Mouse (Mus musculus) midbrain, postnatal 0 days (tissue): ENCODE measurements around the gene Myh10. TPM values are rescaled to one million over a fixed set of nuclear protein-coding genes. Genes with fewer than 3 reads are reported as not detected.

ENCODE experiments used
- ATAC-seq: fragments of 200-750 bp; cut with Nextera tagmentation; 2 replicates; pipeline ENCODE4 v1.8.0; 2017; ENCODE audit warnings: moderate number of reproducible peaks, mild to moderate bottlenecking, moderate TSS enrichment, moderate library complexity; ENCODE audit not compliant: low FRiP score
- DNase-seq: peaks from one replicate; pipeline ENCODE4 v3.0.0-alpha.2; 2015; ENCODE audit warnings: low spot score
- H3K27ac ChIP-seq: fragments of 300-500 bp; sonication (generic); 2 replicates; pipeline ENCODE4 v1.5.1; 2014; ENCODE audit warnings: low read depth, mild to moderate bottlenecking, low read length, mixed read lengths
- H3K27me3 ChIP-seq: fragments of 300-500 bp; sonication (generic); 2 replicates; pipeline ENCODE4 v1.6.1; 2014; ENCODE audit warnings: low read length, control low read depth, mixed read lengths; ENCODE audit not compliant: insufficient read depth
- H3K36me3 ChIP-seq: fragments of 300-500 bp; sonication (generic); 2 replicates; pipeline ENCODE4 v1.6.1; 2014; ENCODE audit warnings: low read length, control low read depth, mixed read lengths; ENCODE audit not compliant: insufficient read depth
- H3K4me1 ChIP-seq: fragments of 300-500 bp; sonication (generic); 2 replicates; pipeline ENCODE4 v1.6.1; 2014; ENCODE audit warnings: mild to moderate bottlenecking, control low read depth, antibody characterized with exemption, low read length, mixed read lengths; ENCODE audit not compliant: insufficient read depth
- H3K4me2 ChIP-seq: fragments of 300-500 bp; sonication (generic); 2 replicates; pipeline ENCODE4 v1.6.1; 2014; ENCODE audit warnings: low read depth, mild to moderate bottlenecking, low read length, mixed read lengths; ENCODE audit not compliant: poor library complexity, severe bottlenecking
- H3K4me3 ChIP-seq: fragments of 300-500 bp; sonication (generic); 2 replicates; pipeline ENCODE4 v1.5.1; 2014; ENCODE audit warnings: low read depth, mild to moderate bottlenecking, low read length, moderate library complexity
- H3K9ac ChIP-seq: fragments of 300-500 bp; sonication (generic); replicated peaks from 2 replicates; pipeline ENCODE4 v1.6.1; 2014; ENCODE audit warnings: mild to moderate bottlenecking, low read length, moderate library complexity, mixed read lengths; ENCODE audit not compliant: poor library complexity, severe bottlenecking
- H3K9me3 ChIP-seq: fragments of 300-500 bp; sonication (generic); 2 replicates; pipeline ENCODE4 v1.6.1; 2016; ENCODE audit warnings: low read length, control low read depth
- CTCF ChIP-seq: IDR thresholded peaks from 2 replicates; pipeline ENCODE4 v1.5.1; 2016; ENCODE audit warnings: antibody characterized with exemption, mild to moderate bottlenecking
- WGBS: fragments of 180-500 bp; shearing (Covaris S2); extraction: QIAGEN DNeasy Blood & Tissue Kit; methylation state at CpG from one replicate; pipeline ENCODE4 v1.1.7; 2014; 5-methylcytosine and 5-hydroxymethylcytosine counted together
- polyA plus RNA-seq: library from polyadenylated mRNA; unstranded; fragments of >200 nt; fragmentation: Nextera tagmentation; extraction: Ambion mirVana; gene quantifications from 2 replicates; pipeline ENCODE4 v1.2.1, GENCODE M21; 2015
- total RNA-seq: library from RNA; depleted of rRNA; stranded (reverse); fragments of >200 nt; gene quantifications from 2 replicates; pipeline ENCODE4 v1.2.3, GENCODE M21; 2014

The Myh10 gene
- total and polyA plus RNA-seq, 2 experiments from 2014 or later, result 68.0 to 217 TPM

DNA sequence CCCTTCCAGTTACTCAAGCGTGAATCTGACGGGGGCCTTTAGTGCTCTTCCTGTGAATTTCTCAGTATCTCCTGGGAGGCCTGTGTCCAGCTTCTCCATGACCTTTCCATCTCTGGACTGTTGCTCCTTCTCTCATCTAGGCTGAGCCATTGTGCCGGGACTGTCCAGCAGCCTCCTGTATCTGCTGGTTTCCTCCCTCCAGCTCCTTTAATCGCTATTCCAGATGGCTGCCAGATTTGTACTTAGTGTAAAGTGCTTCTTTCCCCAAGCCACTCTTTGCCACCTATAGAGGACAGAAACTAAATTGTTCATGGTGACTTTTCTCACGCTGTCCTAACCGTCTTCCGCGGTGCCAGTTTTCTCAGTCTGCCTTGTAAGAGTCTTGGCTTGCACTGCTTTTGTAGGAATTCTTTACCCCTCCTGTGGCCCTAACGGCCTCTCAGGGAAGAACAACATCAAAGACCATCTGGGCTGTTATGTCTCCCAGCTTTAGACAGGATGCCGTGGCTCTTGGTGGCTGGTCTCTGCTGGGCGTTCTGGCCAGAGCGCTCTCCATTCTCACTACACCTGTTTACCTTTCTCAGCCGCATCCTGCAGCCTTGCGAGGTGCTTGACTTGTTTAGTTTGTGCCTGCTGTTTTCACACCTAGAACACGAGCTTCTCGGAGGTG, 25.9 kb downstream of the Myh10 start:
- ATAC-seq (no peak), DNase-seq (peak; percentile 29)
- H3K27ac ChIP-seq, result peak overlapping the region; percentile 48; the same call in 1 of the 2 replicates
- H3K4me2 ChIP-seq, result no peak overlapping the region
- H3K4me3 ChIP-seq, result no peak overlapping the region
- H3K9me3 ChIP-seq, result no peaks in the 10 kb centered on the region
- H3K27me3 ChIP-seq, result no peaks in the 10 kb centered on the region
- H3K36me3 ChIP-seq, result peaks cover 8% of the 10 kb centered on the region; the same call in 1 of the 2 replicates
- WGBS, result 50% methylated on average over 16 of the region's 16 CpGs
- H3K4me1 ChIP-seq, result no peaks in the 10 kb centered on the region
- no peak overlapping the region for H3K9ac ChIP-seq
- no peak for TF ChIP-seq CTCF

DNA sequence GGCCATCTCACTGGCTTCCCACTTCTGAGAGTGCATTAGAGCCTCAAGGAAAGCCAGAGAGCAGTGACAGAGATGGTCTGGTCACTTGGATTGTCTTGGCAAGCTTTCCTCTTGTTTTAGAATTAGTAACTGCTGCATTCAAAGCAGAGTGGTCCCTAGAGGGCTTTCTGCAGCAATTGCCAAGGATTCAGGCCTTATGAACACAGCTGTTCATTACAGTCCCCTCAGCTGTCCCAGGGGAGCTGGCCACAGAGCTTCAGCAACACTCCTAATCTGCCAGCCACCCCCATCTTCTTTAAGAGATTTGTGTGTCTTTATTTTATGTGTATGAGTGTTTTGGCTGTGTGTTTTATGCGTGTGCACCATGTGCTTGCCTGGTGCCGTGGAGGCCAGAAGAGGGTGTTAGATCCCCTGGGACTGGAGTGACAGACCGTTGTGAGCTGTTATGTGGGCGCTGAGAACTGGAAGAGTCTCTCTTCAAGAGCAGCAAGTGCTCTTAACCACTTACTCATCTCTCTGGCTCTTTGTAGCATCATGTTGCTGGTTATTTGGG, 27.8 kb downstream of the Myh10 start:
- H3K9ac ChIP-seq, result no peak overlapping the region
- WGBS, result 64% methylated on average over 4 of the region's 4 CpGs
- peak; percentile 77 for DNase-seq

DNA sequence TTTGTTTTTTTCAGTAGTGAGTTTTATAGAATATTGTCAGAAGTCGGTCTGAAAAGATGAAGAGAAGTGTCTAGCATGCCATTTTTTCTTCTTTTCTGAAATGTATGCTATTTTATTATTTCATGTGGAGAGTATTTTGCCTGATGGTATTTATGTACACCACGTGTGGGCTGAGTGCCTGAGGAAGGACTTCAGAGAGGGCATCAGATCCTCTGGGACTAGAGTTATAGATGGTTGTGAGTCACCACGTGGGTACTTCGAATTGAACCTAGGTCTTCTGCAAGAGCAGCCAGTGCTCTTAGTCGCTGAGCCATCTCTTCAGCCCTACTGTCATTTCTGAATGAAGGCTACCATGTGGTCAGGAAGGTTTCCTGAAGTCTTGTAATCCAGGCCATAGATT, 28.4 kb downstream of the Myh10 start:
- no peak for TF ChIP-seq CTCF
- H3K27ac ChIP-seq, result no peak overlapping the region
- H3K9me3 ChIP-seq, result no peaks in the 10 kb centered on the region
- H3K4me3 ChIP-seq, result no peak overlapping the region
- 75% methylated on average over 5 of the region's 5 CpGs for WGBS
- no peaks in the 10 kb centered on the region for H3K27me3 ChIP-seq
- peaks cover 8% of the 10 kb centered on the region; the same call in 1 of the 2 replicates for H3K36me3 ChIP-seq
- H3K4me2 ChIP-seq, result no peak overlapping the region
- no peak for ATAC-seq
- no peaks in the 10 kb centered on the region for H3K4me1 ChIP-seq
- DNase-seq, result no peak
- H3K9ac ChIP-seq, result no peak overlapping the region

More for the DNA sequence above, 27.8 kb downstream of the Myh10 start:
- H3K36me3 ChIP-seq, result peaks cover 8% of the 10 kb centered on the region; the same call in 1 of the 2 replicates
- no peaks in the 10 kb centered on the region for H3K4me1 ChIP-seq
- H3K9me3 ChIP-seq, result no peaks in the 10 kb centered on the region
- no peak overlapping the region for H3K4me2 ChIP-seq
- ATAC-seq, result no peak
- no peak overlapping the region for H3K4me3 ChIP-seq
- H3K27me3 ChIP-seq, result no peaks in the 10 kb centered on the region
- no peak overlapping the region for H3K27ac ChIP-seq
- TF ChIP-seq CTCF, result no peak

DNA sequence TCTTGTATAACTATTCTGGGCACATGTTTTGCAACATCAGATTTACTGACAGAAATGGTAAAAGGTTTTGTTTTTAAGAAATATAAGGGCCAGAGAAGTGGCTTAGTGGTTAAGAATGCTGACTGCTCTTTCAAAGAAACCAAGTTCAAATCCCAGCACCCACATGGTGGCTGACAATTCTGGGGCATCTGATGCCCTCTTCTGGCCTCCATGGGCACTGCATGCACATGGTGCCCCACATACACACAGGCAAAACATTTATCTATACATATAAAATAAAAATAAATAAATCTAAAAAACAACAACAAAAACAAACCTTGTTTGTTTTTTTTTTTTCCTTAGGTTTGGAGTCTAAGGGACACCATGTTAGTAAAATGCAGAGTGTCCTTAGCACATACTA, 32.8 kb downstream of the Myh10 start:
- no peaks in the 10 kb centered on the region for H3K4me1 ChIP-seq
- H3K27ac ChIP-seq, result no peak overlapping the region
- peaks cover 5% of the 10 kb centered on the region; the same call in 1 of the 2 replicates for H3K36me3 ChIP-seq
- no peaks in the 10 kb centered on the region for H3K27me3 ChIP-seq
- H3K9ac ChIP-seq, result no peak overlapping the region
- H3K9me3 ChIP-seq, result no peaks in the 10 kb centered on the region
- DNase-seq (peak; percentile 9), ATAC-seq (no peak)
- no peak overlapping the region for H3K4me2 ChIP-seq
- TF ChIP-seq CTCF, result peak; percentile 72
- no peak overlapping the region for H3K4me3 ChIP-seq

DNA sequence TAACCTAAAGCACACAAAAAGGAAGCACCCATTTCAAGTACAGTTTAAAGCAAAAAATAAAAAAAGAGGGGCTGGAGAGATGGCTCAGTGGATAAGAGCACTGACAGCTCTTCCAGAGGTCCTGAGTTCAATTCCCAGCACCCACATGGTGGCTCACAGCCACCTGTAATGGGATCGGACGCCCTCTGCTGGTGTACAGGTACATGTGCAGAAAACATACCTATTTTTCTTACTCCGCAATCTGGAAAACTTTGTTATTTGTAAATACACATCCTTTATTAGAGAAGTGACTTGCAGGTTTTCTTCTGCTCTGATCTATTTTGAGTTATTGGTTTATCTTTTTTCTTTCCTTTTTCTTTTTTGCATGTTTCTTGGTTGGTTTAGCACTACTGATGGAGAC, 37.3 kb downstream of the Myh10 start:
- Histone ChIP-seq H3K4me1 (no peaks in the 10 kb centered on the region), H3K4me3 (no peak overlapping the region), H3K9ac (no peak overlapping the region), H3K4me2 (no peak overlapping the region), H3K36me3 (no peaks in the 10 kb centered on the region; the same call in 1 of the 2 replicates), H3K9me3 (no peaks in the 10 kb centered on the region), H3K27ac (no peak overlapping the region), H3K27me3 (no peaks in the 10 kb centered on the region)
- ATAC-seq, result no peak
- 93% methylated on average over 3 of the region's 3 CpGs for WGBS
- peak; percentile 18; the same call in 1 of the 2 replicates for TF ChIP-seq CTCF
- no peak for DNase-seq

DNA sequence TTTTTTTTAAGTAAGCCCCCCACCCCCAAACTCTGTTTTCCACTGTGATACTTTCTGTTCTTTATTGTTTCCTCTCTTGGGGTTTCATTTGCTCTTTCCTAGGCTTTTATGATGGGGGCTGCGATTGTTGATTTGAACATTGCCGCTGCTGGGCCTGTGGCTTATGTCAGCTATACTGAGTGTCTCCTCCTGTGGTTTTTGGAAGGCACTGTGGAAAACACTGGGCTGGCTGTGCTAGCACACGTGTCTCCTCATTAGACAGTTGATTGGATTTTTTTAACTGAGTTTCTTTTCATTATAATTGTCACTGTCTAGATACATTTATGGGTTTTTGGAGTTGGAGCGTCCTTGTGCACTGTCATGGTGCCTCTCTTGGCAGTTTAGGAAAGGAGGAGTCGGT, 39.4 kb downstream of the Myh10 start:
- no peaks in the 10 kb centered on the region for H3K4me1 ChIP-seq
- ATAC-seq (no peak), DNase-seq (no peak)
- TF ChIP-seq CTCF, result no peak
- H3K9me3 ChIP-seq, result no peaks in the 10 kb centered on the region
- no peak overlapping the region for H3K4me3 ChIP-seq
- no peaks in the 10 kb centered on the region for H3K27me3 ChIP-seq
- 79% methylated on average over 5 of the region's 5 CpGs for WGBS
- no peak overlapping the region for H3K9ac ChIP-seq
- peaks cover 6% of the 10 kb centered on the region; the same call in 1 of the 2 replicates for H3K36me3 ChIP-seq
- H3K4me2 ChIP-seq, result no peak overlapping the region
- H3K27ac ChIP-seq, result no peak overlapping the region
